Mouse (Mus musculus) testis, adult 2 months (tissue): ENCODE results near the gene Nlrp4a.
"Not testable (repeated sequence)": the region's sequence is repeated elsewhere in the genome, so short reads cannot be mapped to it uniquely, and the experiment has no call there.

Source experiments
- CTCF ChIP-seq: fragments of 200-500 bp; IDR thresholded peaks from 2 replicates; pipeline ENCODE4 v1.5.1; 2012; ENCODE audit warnings: low read depth, mild to moderate bottlenecking, inconsistent platforms, low read length, moderate library complexity; ENCODE audit not compliant: control insufficient read depth, insufficient read depth, insufficient replicate concordance
- POLR2A ChIP-seq: fragments of 200-500 bp; IDR thresholded peaks from 2 replicates; pipeline ENCODE4 v1.6.1; 2012; ENCODE audit warnings: low read depth, mild to moderate bottlenecking, inconsistent platforms, low read length, moderate library complexity; ENCODE audit not compliant: control insufficient read depth

GRCm38 (mm10) chr7:26391137-26391536, 43.8 kb upstream of the Nlrp4a start:
- TF ChIP-seq CTCF, POLR2A: not testable (repeated sequence)
